Comparison of ENCODE assay signal across 28 mouse cellular contexts in genomic region chr11:50620926-50621325, GRCm38 (mm10). TPM values are rescaled to one million over a fixed set of nuclear protein-coding genes. Genes with fewer than 3 reads are reported as not detected.
DNase-seq lines count a peak whose midpoint lies in the region; ATAC-seq lines count a peak whose summit lies in the region.
"Had no signal": no experiment of that assay in that cellular context is flagged by ENCODE, and none has a peak within 500 bp of the region (broad histone marks: within the 10 kb centered on the region; RNA-seq: fewer than 3 reads in every experiment).

No protein-coding gene starts in this region.

- DNase-seq in heart, postnatal 25 days (ENCODE audit: low spot score) = no peak
- DNase-seq in limb, embryonic 10.5 days (ENCODE audit: low spot score) = no peak
- no peak for DNase-seq in thymus, postnatal 4 days
- DNase-seq: cerebellum, adult 11 months; cerebellum, adult 9-11 months; forebrain, postnatal 0 days; heart, postnatal 4 days; liver; lung, postnatal 14 days; retina, postnatal 1 day; right cerebral cortex, postnatal 25 days; spleen, adult 18-20 months; thymus, adult 18-20 months had no signal

- intact Hi-C loops in heart, postnatal 25 days (cut with DNase I) = no loop called here

- no peaks in the 10 kb centered on the region for H3K36me3 ChIP-seq in heart, embryonic 13.5 days
- no peaks in the 10 kb centered on the region for H3K36me3 ChIP-seq in limb, embryonic 15.5 days
- H3K36me3 ChIP-seq in limb, embryonic 10.5 days = no peaks in the 10 kb centered on the region
- H3K36me3 ChIP-seq in intestine, embryonic 15.5 days = no peaks in the 10 kb centered on the region
- H3K36me3 ChIP-seq in stomach, embryonic 16.5 days (ENCODE audit: control insufficient read depth, insufficient read depth, low read length) = no peaks in the 10 kb centered on the region
- H3K36me3 ChIP-seq: liver, embryonic 15.5 days; neural tube, embryonic 13.5 days had no signal

- ATAC-seq in heart, embryonic 13.5 days (ENCODE audit: extremely low read depth, insufficient number of reproducible peaks, low FRiP score, low TSS enrichment) = no peak
- no peak for ATAC-seq in limb, embryonic 15.5 days (ENCODE audit: insufficient number of reproducible peaks, low FRiP score, low TSS enrichment, low read depth)
- no peak for ATAC-seq in intestine, embryonic 15.5 days
- no peak for ATAC-seq in stomach, embryonic 16.5 days (ENCODE audit: insufficient read depth, low FRiP score)
- ATAC-seq: forebrain, postnatal 0 days; inflammation-experienced regulatory T-cells, adult 6 months; midbrain, embryonic 16.5 days; Patski had no signal

- no peak overlapping the region for H3K4me3 ChIP-seq in heart, embryonic 13.5 days
- no peak overlapping the region for H3K4me3 ChIP-seq in limb, embryonic 15.5 days
- no peak overlapping the region for H3K4me3 ChIP-seq in limb, embryonic 10.5 days
- no peak overlapping the region for H3K4me3 ChIP-seq in intestine, embryonic 15.5 days (replicated peaks)
- no peak overlapping the region for H3K4me3 ChIP-seq in stomach, embryonic 16.5 days (replicated peaks; ENCODE audit: low read length)
- H3K4me3 ChIP-seq: left cerebral cortex, adult 2 months; liver, embryonic 15.5 days; megakaryocyte, embryonic 14.5 days; myocyte; neural tube, embryonic 13.5 days had no signal

- H3K4me1 ChIP-seq in heart, embryonic 13.5 days = peaks cover 42% of the 10 kb centered on the region
- H3K4me1 ChIP-seq in limb, embryonic 15.5 days = peaks cover 38% of the 10 kb centered on the region
- peaks cover 37% of the 10 kb centered on the region for H3K4me1 ChIP-seq in limb, embryonic 10.5 days
- H3K4me1 ChIP-seq in intestine, embryonic 15.5 days (replicated peaks) = peaks cover 35% of the 10 kb centered on the region
- H3K4me1 ChIP-seq in stomach, embryonic 16.5 days (ENCODE audit: control insufficient read depth, insufficient read depth, low read length) = peaks cover 31% of the 10 kb centered on the region
- H3K4me1 ChIP-seq: liver, embryonic 15.5 days; megakaryocyte, embryonic 14.5 days had no signal

- H3K27me3 ChIP-seq in heart, embryonic 13.5 days (replicated peaks) = no peaks in the 10 kb centered on the region
- no peaks in the 10 kb centered on the region for H3K27me3 ChIP-seq in limb, embryonic 15.5 days
- H3K27me3 ChIP-seq in limb, embryonic 10.5 days (ENCODE audit: low read depth, poor library complexity, severe bottlenecking) = no peaks in the 10 kb centered on the region
- H3K27me3 ChIP-seq in intestine, embryonic 15.5 days (replicated peaks) = no peaks in the 10 kb centered on the region
- no peaks in the 10 kb centered on the region for H3K27me3 ChIP-seq in stomach, embryonic 16.5 days (ENCODE audit: control insufficient read depth, insufficient read depth, low read length)
- H3K27me3 ChIP-seq: liver, embryonic 15.5 days; neural tube, embryonic 13.5 days; Patski had no signal

- H3K9me3 ChIP-seq in heart, embryonic 13.5 days = no peaks in the 10 kb centered on the region
- H3K9me3 ChIP-seq in limb, embryonic 15.5 days = no peaks in the 10 kb centered on the region
- H3K9me3 ChIP-seq in limb, embryonic 10.5 days (replicated peaks) = no peaks in the 10 kb centered on the region
- no peaks in the 10 kb centered on the region for H3K9me3 ChIP-seq in intestine, embryonic 15.5 days
- no peaks in the 10 kb centered on the region for H3K9me3 ChIP-seq in stomach, embryonic 16.5 days (replicated peaks; ENCODE audit: control insufficient read depth, low read length)
- H3K9me3 ChIP-seq: liver, embryonic 15.5 days; megakaryocyte, embryonic 14.5 days; neural tube, embryonic 13.5 days had no signal

- H3K9ac ChIP-seq in heart, embryonic 13.5 days = no peak overlapping the region
- no peak overlapping the region for H3K9ac ChIP-seq in limb, embryonic 15.5 days
- no peak overlapping the region for H3K9ac ChIP-seq in intestine, embryonic 15.5 days
- H3K9ac ChIP-seq in stomach, embryonic 16.5 days (ENCODE audit: low read length) = no peak overlapping the region
- H3K9ac ChIP-seq: forebrain, postnatal 0 days; hindbrain, embryonic 14.5 days; liver, embryonic 15.5 days; neural tube, embryonic 13.5 days had no signal

- 79% methylated on average over 4 of the region's 4 CpGs for WGBS in heart, embryonic 13.5 days
- 53% methylated on average over 4 of the region's 4 CpGs for WGBS in limb, embryonic 15.5 days
- 94% methylated on average over 4 of the region's 4 CpGs for WGBS in limb, embryonic 10.5 days
- WGBS in intestine, embryonic 15.5 days = 59% methylated on average over 4 of the region's 4 CpGs
- WGBS in stomach, embryonic 16.5 days = 54% methylated on average over 4 of the region's 4 CpGs

- peak overlapping the region; percentile 78; the same call in 1 of the 2 replicates for H3K27ac ChIP-seq in heart, embryonic 13.5 days (replicated peaks)
- peak overlapping the region; percentile 55; the same call in 1 of the 2 replicates for H3K27ac ChIP-seq in limb, embryonic 15.5 days
- H3K27ac ChIP-seq in limb, embryonic 10.5 days = no peak overlapping the region; the same call in 1 of the 2 replicates
- peak overlapping the region; percentile 72; the same call in 1 of the 2 replicates for H3K27ac ChIP-seq in intestine, embryonic 15.5 days
- H3K27ac ChIP-seq in stomach, embryonic 16.5 days (ENCODE audit: low read length) = peak overlapping the region; percentile 85
- H3K27ac ChIP-seq: hindbrain, embryonic 14.5 days; left cerebral cortex, adult 2 months; liver, embryonic 15.5 days; neural tube, embryonic 13.5 days had no signal

- no peak overlapping the region for H3K4me2 ChIP-seq in heart, embryonic 13.5 days
- H3K4me2 ChIP-seq in limb, embryonic 15.5 days = 0 out of 2 replicates have a peak overlapping the region, but pooled peaks have one; percentile 0
- no peak overlapping the region for H3K4me2 ChIP-seq in intestine, embryonic 15.5 days (replicated peaks)
- H3K4me2 ChIP-seq in stomach, embryonic 16.5 days (ENCODE audit: low read depth, low read length) = no peak overlapping the region; the same call in 1 of the 2 replicates
- H3K4me2 ChIP-seq: heart, embryonic 11.5 days; hindbrain, embryonic 14.5 days; liver, embryonic 15.5 days; neural tube, embryonic 13.5 days had no signal

RNA-seq across cellular contexts. Expression of gene Adamts2, which starts 19.0 kb away (rescaled TPM):
- 6.7 and 7.0 TPM in 2 replicates for polyA plus RNA-seq in heart, embryonic 13.5 days (2015; fragmentation: Nextera tagmentation; extraction: Ambion mirVana)
- total RNA-seq in heart, postnatal 25 days (2021) = 10 to 100 TPM; 19.1 to 20.0 TPM
- 19.7 and 21.9 TPM in 2 replicates for polyA plus RNA-seq in limb, embryonic 15.5 days (2015; fragmentation: Nextera tagmentation; extraction: Ambion mirVana)
- polyA plus RNA-seq in limb, embryonic 10.5 days (2016; fragmentation: Nextera tagmentation; extraction: Ambion mirVana) = 0.46 and 0.72 TPM in 2 replicates
- polyA plus RNA-seq in intestine, embryonic 15.5 days (2015; fragmentation: Nextera tagmentation; extraction: Ambion mirVana) = 8.5 and 9.0 TPM in 2 replicates
- 13.3 and 14.2 TPM in 2 replicates for polyA plus RNA-seq in stomach, embryonic 16.5 days (2015; fragmentation: Nextera tagmentation; extraction: Ambion mirVana)
- total RNA-seq: common myeloid progenitor, adult 5-6 weeks had no signal
- polyA plus RNA-seq: inflammation-experienced regulatory T-cells, adult 6 months had no signal
